Mouse (Mus musculus) hindbrain, embryonic 12.5 days (tissue): ENCODE measurements around the gene Fbxw14. TPM values are rescaled to one million over a fixed set of nuclear protein-coding genes. Genes with fewer than 3 reads are reported as not detected.
"Not testable (repeated sequence)": the region's sequence is repeated elsewhere in the genome, so short reads cannot be mapped to it uniquely, and the experiment has no call there.

Experiments
- ATAC-seq: fragments of 200-750 bp; cut with Nextera tagmentation; 2 replicates; pipeline ENCODE4 v1.8.0; 2017; ENCODE audit warnings: moderate TSS enrichment; ENCODE audit not compliant: low FRiP score
- H3K27ac ChIP-seq: fragments of 300-500 bp; sonication (generic); 2 replicates; pipeline ENCODE4 v1.5.1; 2016; ENCODE audit warnings: mild to moderate bottlenecking
- H3K27me3 ChIP-seq: fragments of 300-500 bp; sonication (generic); 2 replicates; pipeline ENCODE4 v1.6.1; 2016; ENCODE audit warnings: mild to moderate bottlenecking
- H3K36me3 ChIP-seq: fragments of 300-500 bp; sonication (generic); 2 replicates; pipeline ENCODE4 v1.6.1; 2016; ENCODE audit warnings: mild to moderate bottlenecking
- H3K4me1 ChIP-seq: fragments of 300-500 bp; sonication (generic); 2 replicates; pipeline ENCODE4 v1.6.1; 2016
- H3K4me2 ChIP-seq: fragments of 300-500 bp; sonication (generic); replicated peaks from 2 replicates; pipeline ENCODE4 v1.6.1; 2016; ENCODE audit warnings: mild to moderate bottlenecking
- H3K4me3 ChIP-seq: fragments of 300-500 bp; sonication (generic); 2 replicates; pipeline ENCODE4 v1.5.1; 2016; ENCODE audit warnings: mild to moderate bottlenecking
- H3K9ac ChIP-seq: fragments of 300-500 bp; sonication (generic); 2 replicates; pipeline ENCODE4 v1.6.1; 2016; ENCODE audit warnings: mild to moderate bottlenecking, moderate library complexity
- H3K9me3 ChIP-seq: fragments of 300-500 bp; sonication (generic); replicated peaks from 2 replicates; pipeline ENCODE4 v1.6.1; 2016; ENCODE audit warnings: mild to moderate bottlenecking
- WGBS: fragments of 180-500 bp; shearing (Covaris S2); methylation state at CpG from one replicate; pipeline ENCODE4 v1.1.7; 2016; 5-methylcytosine and 5-hydroxymethylcytosine counted together
- polyA plus RNA-seq: library from polyadenylated mRNA; unstranded; fragments of >200 nt; fragmentation: Nextera tagmentation; extraction: Ambion mirVana; gene quantifications from 2 replicates; pipeline ENCODE4 v1.2.1, GENCODE M21; 2016

Gene Fbxw14
- polyA plus RNA-seq, result not detected in 2 replicates

DNA sequence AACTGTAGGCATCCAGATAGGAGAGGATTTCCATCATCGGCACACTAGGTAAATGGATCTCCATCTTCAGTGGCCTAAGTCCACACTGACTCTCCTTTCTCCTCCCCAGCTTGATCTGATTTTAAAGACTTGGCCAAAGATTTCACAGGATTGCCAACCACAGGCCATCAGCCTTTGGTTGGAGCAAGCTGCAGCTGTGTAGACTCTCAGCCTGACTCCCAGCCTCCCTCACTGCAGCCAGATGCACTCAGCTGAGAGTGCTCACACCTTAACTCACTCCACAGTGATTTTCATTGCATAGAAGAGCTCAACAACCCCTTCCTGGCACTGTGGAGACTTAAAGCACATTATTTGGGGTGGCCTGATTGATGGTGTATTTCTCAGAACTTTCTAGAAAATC is at the start of gene Fbxw14:
Fbxw14 (minus strand) TSS at position 101 of the 400 bp plus-strand sequence.
- WGBS, result 100% methylated on average over 1 of the region's 1 CpGs
- not testable (repeated sequence) for H3K9ac ChIP-seq

DNA sequence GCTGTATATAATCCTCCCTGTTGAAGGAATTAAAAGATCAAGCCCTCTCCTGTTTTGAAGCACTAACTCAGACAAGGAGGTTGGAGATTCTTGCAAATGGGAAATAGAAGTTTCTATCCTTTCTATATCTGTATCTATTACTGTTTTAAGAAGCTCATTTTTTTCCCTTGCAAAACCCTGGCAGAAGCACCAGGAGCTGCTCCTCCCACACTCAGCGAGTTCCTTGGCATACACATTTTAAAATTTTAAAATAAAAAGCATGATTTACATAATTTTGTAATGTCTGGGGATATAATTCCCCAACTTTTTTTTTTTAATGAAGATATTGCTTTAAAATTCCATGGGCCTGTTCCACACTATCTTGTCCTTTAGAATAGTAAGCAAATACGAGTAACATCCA is 24.4 kb downstream of the Fbxw14 start:
- no peaks in the 10 kb centered on the region for H3K4me1 ChIP-seq
- no peak overlapping the region for H3K4me2 ChIP-seq
- 71% methylated on average over 2 of the region's 2 CpGs for WGBS
- H3K9ac ChIP-seq, result no peak overlapping the region
- no peak for ATAC-seq
- H3K4me3 ChIP-seq, result no peak overlapping the region
- H3K27me3 ChIP-seq, result no peaks in the 10 kb centered on the region
- no peaks in the 10 kb centered on the region for H3K9me3 ChIP-seq
- H3K27ac ChIP-seq, result no peak overlapping the region
- no peaks in the 10 kb centered on the region for H3K36me3 ChIP-seq

More for the DNA sequence above, at the start of gene Fbxw14:
- H3K27me3 ChIP-seq, H3K36me3 ChIP-seq, H3K4me1 ChIP-seq, ATAC-seq, H3K9me3 ChIP-seq, H3K4me2 ChIP-seq, H3K4me3 ChIP-seq, H3K27ac ChIP-seq: not testable (repeated sequence)

DNA sequence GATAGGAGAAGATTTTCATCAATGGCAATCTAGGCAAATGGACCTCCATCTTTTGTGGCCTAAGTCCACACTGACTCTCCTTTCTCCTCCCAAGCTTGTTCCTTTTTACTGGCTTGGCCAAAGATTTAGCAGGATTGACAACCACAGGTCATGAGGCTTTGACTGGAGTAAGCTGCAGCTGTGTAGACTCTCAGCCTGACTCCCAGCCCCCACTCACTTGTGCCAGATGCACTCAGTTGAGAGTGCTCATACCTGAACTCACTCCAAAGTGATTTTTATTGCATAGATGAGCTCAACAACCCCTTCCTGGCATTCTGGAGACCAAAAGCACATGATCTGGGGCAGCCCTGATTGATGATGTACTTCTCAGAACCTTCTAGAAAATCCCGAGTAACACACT is 52.8 kb downstream of the Fbxw14 start, which contains the start of gene Fbxw20:
Fbxw20 (minus strand) TSS at position 101 of the 400 bp plus-strand sequence.
- ATAC-seq, result no peak
- no peaks in the 10 kb centered on the region for H3K4me1 ChIP-seq
- no peaks in the 10 kb centered on the region for H3K36me3 ChIP-seq
- H3K9me3 ChIP-seq, result no peaks in the 10 kb centered on the region
- no peak within 1 kb of the TSS for H3K9ac ChIP-seq
- no peak within 1 kb of the TSS for H3K4me3 ChIP-seq
- WGBS, result 78% methylated on average over 1 of the region's 1 CpGs
- H3K4me2 ChIP-seq, result no peak within 1 kb of the TSS
- no peaks in the 10 kb centered on the region for H3K27me3 ChIP-seq
- H3K27ac ChIP-seq, result no peak within 1 kb of the TSS

Other genes with a start within 250 kb of the Fbxw14 start
- gene Shisa5, start 249.1 kb downstream of the Fbxw14 start, polyA plus RNA-seq, result 52.3 and 56.6 TPM in 2 replicates
- gene Trex1, start 227.9 kb downstream of the Fbxw14 start, polyA plus RNA-seq, result 8.0 and 9.9 TPM in 2 replicates
- 29.3 and 31.8 TPM in 2 replicates for gene Atrip, start 213.6 kb downstream of the Fbxw14 start, polyA plus RNA-seq
- 11.9 and 12.1 TPM in 2 replicates for gene Ccdc51, start 205.2 kb downstream of the Fbxw14 start, polyA plus RNA-seq
- 746 and 747 TPM in 2 replicates for gene Tma7, start 205.1 kb downstream of the Fbxw14 start, polyA plus RNA-seq
- gene Plxnb1, start 192.3 kb downstream of the Fbxw14 start, polyA plus RNA-seq, result 38.4 and 41.2 TPM in 2 replicates
- not detected in 2 replicates for gene Fbxw21, start 125.6 kb downstream of the Fbxw14 start, polyA plus RNA-seq
- gene Fbxw13, start 91.7 kb downstream of the Fbxw14 start, polyA plus RNA-seq, result not detected in 2 replicates
- gene Fbxw20, start 52.9 kb downstream of the Fbxw14 start, polyA plus RNA-seq, result not detected in 2 replicates
- not detected in 2 replicates for gene Fbxw28, start 52.0 kb upstream of the Fbxw14 start, polyA plus RNA-seq
- gene Fbxw22, start 116.6 kb upstream of the Fbxw14 start, polyA plus RNA-seq, result not detected in 2 replicates
- not detected in 2 replicates for gene Fbxw16, start 161.5 kb upstream of the Fbxw14 start, polyA plus RNA-seq
- gene Fbxw19, start 208.2 kb upstream of the Fbxw14 start, polyA plus RNA-seq, result not detected in 2 replicates